Mouse (Mus musculus) c-Kit-negative CD71-positive TER-119-positive erythroid progenitor cells, embryonic 14.5 days (primary cell): ENCODE data around the gene Snai3.
A peak's percentile ranks its signal among the peaks of the same experiment; 100 is the strongest.

Experiments used
- DNase-seq: peaks from one replicate; pipeline ENCODE4 v3.0.0-alpha.2; 2013; ENCODE audit warnings: low read depth, low spot score

Gene Snai3

GRCm38 (mm10) chr8:122460524-122461472, at the start of gene Snai3:
TSS of gene Snai3 (minus strand) at chr8:122460733.
- no peak for DNase-seq

- peak; percentile 76 for DNase-seq
Observed at GRCm38 (mm10) chr8:122500856-122501255, 40.3 kb upstream of the Snai3 start.

- no peak for DNase-seq
Observed at GRCm38 (mm10) chr8:122497912-122498311, 37.4 kb upstream of the Snai3 start.

GRCm38 (mm10) chr8:122497016-122497734, 36.6 kb upstream of the Snai3 start:
- no peak for DNase-seq

- no peak for DNase-seq
Observed at GRCm38 (mm10) chr8:122488387-122488786, 27.9 kb upstream of the Snai3 start.

GRCm38 (mm10) chr8:122484831-122485230, 24.3 kb upstream of the Snai3 start:
- no peak for DNase-seq

- DNase-seq: no peak
Observed at GRCm38 (mm10) chr8:122483877-122484276, 23.3 kb upstream of the Snai3 start.

- no peak for DNase-seq
Observed at GRCm38 (mm10) chr8:122482448-122482847, 21.9 kb upstream of the Snai3 start.

GRCm38 (mm10) chr8:122475580-122476320, 15.2 kb upstream of the Snai3 start, which contains the start of the genes Rnf166 and Ctu2:
TSS of gene Rnf166 (minus strand) at chr8:122476064.
TSS of gene Ctu2 (plus strand) at chr8:122476143.
- peak; percentile 73 for DNase-seq

GRCm38 (mm10) chr8:122474951-122475560, 14.5 kb upstream of the Snai3 start:
- DNase-seq: no peak

GRCm38 (mm10) chr8:122473911-122474421, 13.4 kb upstream of the Snai3 start:
- no peak for DNase-seq

- no peak for DNase-seq
Observed at GRCm38 (mm10) chr8:122470691-122471090, 10.2 kb upstream of the Snai3 start.

- no peak for DNase-seq
Observed at GRCm38 (mm10) chr8:122469965-122470364, 9.4 kb upstream of the Snai3 start.

- no peak for DNase-seq
Observed at GRCm38 (mm10) chr8:122469407-122469806, 8.9 kb upstream of the Snai3 start.

- no peak for DNase-seq
Observed at GRCm38 (mm10) chr8:122467816-122468215, 7.3 kb upstream of the Snai3 start.

GRCm38 (mm10) chr8:122464985-122465384, 4.5 kb upstream of the Snai3 start:
- DNase-seq: no peak

- DNase-seq: no peak
Observed at GRCm38 (mm10) chr8:122463651-122464640, 3.4 kb upstream of the Snai3 start.

GRCm38 (mm10) chr8:122462510-122462909, 2.0 kb upstream of the Snai3 start:
- DNase-seq: no peak

- DNase-seq: no peak
Observed at GRCm38 (mm10) chr8:122461473-122462148, 1.1 kb upstream of the Snai3 start.
